Mouse (Mus musculus) layer of hippocampus, postnatal 14 days (tissue): ENCODE results near the gene Dtx1. TPM values are rescaled to one million over a fixed set of nuclear protein-coding genes. Genes with fewer than 3 reads are reported as not detected.

Experiments
- DNase-seq, 2 experiments: peaks; one replicate each; pipeline ENCODE4 v3.0.0; 2021 to 2022; ENCODE audit warnings: low spot score in 2 of 2, mixed read lengths in 1 of 2
- total RNA-seq, 2 experiments: library from RNA; stranded (reverse); gene quantifications; 2 replicates each; pipeline ENCODE4 v1.2.3; 2021

Gene Dtx1
- total RNA-seq, 2 experiments from 2014 or later = 70.5 to 74.2 TPM

GRCm38 (mm10) chr5:120645851-120646250 lies 65.9 kb downstream of the Dtx1 start:
- DNase-seq = no peak

- DNase-seq = no peak
These were observed 67.5 kb downstream of the Dtx1 start for GRCm38 (mm10) chr5:120644227-120644626.

GRCm38 (mm10) chr5:120643365-120644085 lies 68.2 kb downstream of the Dtx1 start:
- no peak for DNase-seq

- DNase-seq = no peak
These were observed 71.6 kb downstream of the Dtx1 start for GRCm38 (mm10) chr5:120640094-120640493.

GRCm38 (mm10) chr5:120635633-120636032 lies 76.1 kb downstream of the Dtx1 start:
- no peak for DNase-seq

- DNase-seq = no peak
These were observed 76.9 kb downstream of the Dtx1 start for GRCm38 (mm10) chr5:120634860-120635259.

- DNase-seq = no peak
These were observed 77.6 kb downstream of the Dtx1 start, which contains the start of gene Cfap73 for GRCm38 (mm10) chr5:120634131-120634530. Gene Cfap73, minus strand, starts transcription at chr5:120634235.

- no peak for DNase-seq
These were observed 79.8 kb downstream of the Dtx1 start for GRCm38 (mm10) chr5:120631892-120632291.

GRCm38 (mm10) chr5:120631128-120631527 lies 80.6 kb downstream of the Dtx1 start:
- no peak for DNase-seq

Other genes with a start within 250 kb of the Dtx1 start
- gene Sdsl, start 239.1 kb downstream of the Dtx1 start, total RNA-seq = 1 to 10 TPM; 7.1 to 8.7 TPM
- gene Sds, start 235.4 kb downstream of the Dtx1 start, total RNA-seq = not detected
- gene Plbd2, start 208.3 kb downstream of the Dtx1 start, total RNA-seq = 10 to 100 TPM; 69.9 to 76.1 TPM
- 1 to 10 TPM; 7.9 to 8.4 TPM for gene Slc8b1, start 200.8 kb downstream of the Dtx1 start, total RNA-seq
- 10 to 100 TPM; 44.1 to 45.2 TPM for gene Tpcn1, start 123.3 kb downstream of the Dtx1 start, total RNA-seq
- gene Iqcd, start 122.9 kb downstream of the Dtx1 start, total RNA-seq = 1 to 10 TPM in 1 of 2 experiments, under 1 TPM in 1; 0.52 to 2.4 TPM
- gene Rita1, start 99.3 kb downstream of the Dtx1 start, total RNA-seq = 10 to 100 TPM; 24.8 to 26.8 TPM
- 10 to 100 TPM; 41.7 to 44.4 TPM for gene Ddx54, start 99.2 kb downstream of the Dtx1 start, total RNA-seq
- 1 to 10 TPM in 1 of 2 experiments, not detected in 1; 1.8 TPM for gene Cfap73, start 77.7 kb downstream of the Dtx1 start, total RNA-seq
- gene Rasal1, start 63.1 kb downstream of the Dtx1 start, total RNA-seq = 10 to 100 TPM; 82.3 to 92.4 TPM
- under 1 TPM; 0.12 to 0.16 TPM for gene Oas2, start 37.9 kb upstream of the Dtx1 start, total RNA-seq
- gene Oas3, start 65.7 kb upstream of the Dtx1 start, total RNA-seq = not detected
- gene Oas1e, start 83.6 kb upstream of the Dtx1 start, total RNA-seq = not detected
- under 1 TPM; 0.41 to 0.69 TPM for gene Oas1c, start 100.6 kb upstream of the Dtx1 start, total RNA-seq
- gene Oas1f, start 135.4 kb upstream of the Dtx1 start, total RNA-seq = not detected
- gene Oas1h, start 149.5 kb upstream of the Dtx1 start, total RNA-seq = not detected
- not detected for gene Oas1g, start 175.7 kb upstream of the Dtx1 start, total RNA-seq
- gene Oas1a, start 195.6 kb upstream of the Dtx1 start, total RNA-seq = under 1 TPM in 1 of 2 experiments, not detected in 1; 0.19 TPM
- not detected for gene Oas1d, start 202.6 kb upstream of the Dtx1 start, total RNA-seq